Mouse (Mus musculus) sigmoid colon, adult 10 weeks (tissue): ENCODE results near the gene Clptm1. TPM values are rescaled to one million over a fixed set of nuclear protein-coding genes. Genes with fewer than 3 reads are reported as not detected.

ENCODE experiments used
- polyA plus RNA-seq: library from polyadenylated mRNA; stranded (reverse); fragments of 350-450 nt; fragmentation: Illumina TruSeq; extraction: RNeasy Lipid Tissue Mini Kit (QIAGEN cat#74804); gene quantifications from one replicate; pipeline ENCODE4 v1.2.3, GENCODE M21; 2014; ENCODE audit warnings: low read depth, low replicate concordance

Clptm1 gene
- 24.0 TPM for polyA plus RNA-seq

DNA sequence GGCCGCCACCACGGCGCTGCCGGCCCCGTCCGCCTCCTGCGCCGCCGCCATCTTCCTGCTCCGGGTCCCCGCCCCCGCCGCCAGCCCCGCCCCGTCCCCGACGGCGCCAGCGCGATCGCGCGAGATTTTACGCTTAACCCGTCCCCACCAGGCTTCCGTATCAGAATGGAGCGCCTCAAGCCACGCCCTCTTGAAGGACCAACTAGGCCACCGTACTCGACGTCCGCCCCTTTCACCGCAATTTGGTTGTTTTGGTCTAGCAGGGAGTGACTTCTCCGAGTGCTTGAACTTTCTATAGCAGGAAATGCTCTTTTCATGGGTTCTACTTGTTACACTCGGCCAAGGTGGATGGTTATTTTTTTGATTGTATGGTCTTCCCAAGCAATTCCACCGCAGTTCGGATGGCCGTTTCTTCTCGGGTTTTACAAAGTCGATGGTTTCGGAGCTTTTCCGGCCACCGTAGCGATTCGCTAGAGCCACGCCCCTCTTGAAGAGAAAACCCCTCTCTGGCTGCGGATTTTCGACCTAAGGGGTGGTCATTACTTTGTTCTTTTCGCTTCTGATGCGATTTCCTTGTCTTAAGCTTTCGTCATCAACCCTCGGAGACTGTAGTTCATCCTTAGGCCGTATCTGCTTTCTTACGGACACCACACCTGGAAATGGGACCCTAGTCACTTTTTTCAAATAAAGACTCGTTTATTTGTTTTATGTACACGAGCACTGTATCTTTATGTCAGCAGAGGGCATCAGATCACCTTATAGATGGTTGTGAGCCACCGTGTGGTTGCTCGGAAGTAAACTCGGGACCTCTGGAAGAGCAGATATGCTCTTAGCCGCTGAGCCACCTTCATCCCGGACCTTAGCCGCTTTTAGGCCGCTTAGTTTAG is at the start of gene Clptm1:
Clptm1 (minus strand) TSS at position 79 of the 887 bp plus-strand sequence.

GRCm38 (mm10) chr7:19698907-19699826 is 34.3 kb upstream of the Clptm1 start, which contains the start of gene Apoe:
Gene Apoe (minus strand): TSS chr7:19699188.

GRCm38 (mm10) chr7:19691873-19692865 is 27.3 kb upstream of the Clptm1 start, which contains the start of gene Apoc1:
Gene Apoc1 (minus strand): TSS chr7:19692660.

DNA sequence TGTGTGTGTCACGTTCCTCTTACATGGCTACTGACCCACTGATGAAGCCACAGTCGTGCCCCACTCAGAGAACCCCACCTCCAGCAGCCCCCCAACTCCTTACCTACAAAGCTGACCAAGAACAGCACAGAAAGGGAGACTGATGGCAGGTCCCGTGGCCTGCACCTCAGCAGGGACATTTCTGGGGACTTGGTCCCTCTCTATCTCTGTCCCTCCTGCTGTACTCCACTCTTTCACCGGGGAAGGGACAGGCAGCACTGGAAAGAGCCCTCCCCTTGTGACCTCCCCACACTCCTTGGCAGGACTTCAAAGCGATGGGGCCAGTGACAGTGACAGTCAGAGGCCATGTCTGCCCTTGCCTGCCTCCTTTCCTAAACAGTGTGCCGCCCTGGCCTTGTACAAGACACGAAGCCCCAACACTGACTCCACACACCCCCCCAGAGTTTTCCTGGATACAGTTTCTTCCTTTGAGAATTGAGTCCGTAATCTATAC is 16.4 kb upstream of the Clptm1 start, which contains the start of the genes Gm44805 and Apoc4:
Gm44805 (minus strand) TSS at position 222 of the 493 bp plus-strand sequence.
Apoc4 (minus strand) TSS at position 278 of the 493 bp plus-strand sequence.

DNA sequence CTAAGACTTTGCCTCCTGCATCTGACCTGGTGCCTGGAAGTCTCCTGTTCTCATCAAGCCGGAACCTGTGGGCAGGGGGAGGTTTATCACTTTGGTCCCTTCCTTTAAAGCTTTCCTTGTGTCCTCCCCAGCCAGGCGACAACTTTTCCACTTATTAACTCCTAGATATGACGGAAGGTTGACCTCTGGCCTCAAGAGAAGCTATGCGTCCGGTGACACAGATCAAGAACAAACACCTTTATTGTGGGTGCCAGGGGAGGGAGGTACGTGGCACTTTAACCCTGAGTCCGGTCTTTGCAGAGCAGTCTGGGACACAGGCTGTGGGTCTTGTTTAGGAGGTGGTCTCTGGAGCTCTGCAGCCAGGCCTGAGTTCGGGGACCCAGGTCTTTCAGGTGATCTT is 13.0 kb upstream of the Clptm1 start, which contains the start of gene Apoc2:
Apoc2 (minus strand) TSS at position 70 of the 400 bp plus-strand sequence.

GRCm38 (mm10) chr7:19629361-19629734 is 35.5 kb downstream of the Clptm1 start, which contains the start of gene Relb:
Gene Relb (minus strand): TSS chr7:19629438.

GRCm38 (mm10) chr7:19603849-19604605 is 60.8 kb downstream of the Clptm1 start, which contains the start of gene Clasrp:
Gene Clasrp (minus strand): TSS chr7:19604486.

Other genes with a start within 250 kb of the Clptm1 start
- 1.7 TPM for gene Mark4, start 206.2 kb downstream of the Clptm1 start, polyA plus RNA-seq
- not detected for gene Exoc3l2, start 201.7 kb downstream of the Clptm1 start, polyA plus RNA-seq
- 4.9 TPM for gene Bloc1s3, start 156.7 kb downstream of the Clptm1 start, polyA plus RNA-seq
- gene Trappc6a, start 156.6 kb downstream of the Clptm1 start, polyA plus RNA-seq, result not detected
- gene Nkpd1, start 147.2 kb downstream of the Clptm1 start, polyA plus RNA-seq, result not detected
- 0.66 TPM for gene Ppp1r37, start 102.0 kb downstream of the Clptm1 start, polyA plus RNA-seq
- not detected for gene Zfp296, start 87.7 kb downstream of the Clptm1 start, polyA plus RNA-seq
- 12.7 TPM for gene Gemin7, start 87.4 kb downstream of the Clptm1 start, polyA plus RNA-seq
- 7.1 TPM for gene Clasrp, start 60.5 kb downstream of the Clptm1 start, polyA plus RNA-seq
- 5.0 TPM for gene Relb, start 35.6 kb downstream of the Clptm1 start, polyA plus RNA-seq
- not detected for gene Apoc2, start 12.9 kb upstream of the Clptm1 start, polyA plus RNA-seq
- gene Gm44805, start 16.4 kb upstream of the Clptm1 start, polyA plus RNA-seq, result 0.98 TPM
- gene Apoc4, start 16.4 kb upstream of the Clptm1 start, polyA plus RNA-seq, result not detected
- gene Apoc1, start 27.6 kb upstream of the Clptm1 start, polyA plus RNA-seq, result not detected
- 3.8 TPM for gene Apoe, start 34.2 kb upstream of the Clptm1 start, polyA plus RNA-seq
- gene Tomm40, start 50.4 kb upstream of the Clptm1 start, polyA plus RNA-seq, result 0.82 TPM
- gene Nectin2, start 85.5 kb upstream of the Clptm1 start, polyA plus RNA-seq, result 5.2 TPM
- gene Bcam, start 106.0 kb upstream of the Clptm1 start, polyA plus RNA-seq, result not detected
- 5.7 TPM for gene Cblc, start 131.8 kb upstream of the Clptm1 start, polyA plus RNA-seq
- 1.9 TPM for gene Bcl3, start 157.7 kb upstream of the Clptm1 start, polyA plus RNA-seq
- not detected for gene Gm19345, start 187.0 kb upstream of the Clptm1 start, polyA plus RNA-seq
- gene Ceacam16, start 196.3 kb upstream of the Clptm1 start, polyA plus RNA-seq, result not detected
- not detected for gene Ceacam19, start 222.9 kb upstream of the Clptm1 start, polyA plus RNA-seq